Mouse (Mus musculus): ENCODE measurements around the gene Plaa. TPM values are rescaled to one million over a fixed set of nuclear protein-coding genes. Genes with fewer than 3 reads are reported as not detected.
A peak's percentile ranks its signal among the peaks of the same experiment; 100 is the strongest.
"Not testable (repeated sequence)": the region's sequence is repeated elsewhere in the genome, so short reads cannot be mapped to it uniquely, and the experiment has no call there.

Plaa gene
- polyA plus RNA-seq (2011; ENCODE audit: insufficient read length, low read depth, missing spikeins): 115 and 153 TPM in 2 replicates

- Histone ChIP-seq H3K4me1 (ENCODE audit: control insufficient read depth, insufficient read depth, low read length) (no peaks in the 10 kb centered on the region), H3K27ac (ENCODE audit: insufficient read depth, low read length) (peak within 1 kb of the TSS; percentile 87), H3K4me3 (ENCODE audit: insufficient read depth, low read length) (peak within 1 kb of the TSS; percentile 99)
- peak; percentile 70 for TF ChIP-seq POLR2A (IDR thresholded peaks at IDR 0.05; ENCODE audit: low read depth, low read length)
- TF ChIP-seq CTCF (IDR thresholded peaks at IDR 0.05; ENCODE audit: borderline replicate concordance, insufficient read depth, low read length): no peak
These were observed at the start of gene Plaa for GRCm38 (mm10) chr4:94603031-94603629. Gene Plaa, minus strand, starts transcription at chr4:94603244.

DNA sequence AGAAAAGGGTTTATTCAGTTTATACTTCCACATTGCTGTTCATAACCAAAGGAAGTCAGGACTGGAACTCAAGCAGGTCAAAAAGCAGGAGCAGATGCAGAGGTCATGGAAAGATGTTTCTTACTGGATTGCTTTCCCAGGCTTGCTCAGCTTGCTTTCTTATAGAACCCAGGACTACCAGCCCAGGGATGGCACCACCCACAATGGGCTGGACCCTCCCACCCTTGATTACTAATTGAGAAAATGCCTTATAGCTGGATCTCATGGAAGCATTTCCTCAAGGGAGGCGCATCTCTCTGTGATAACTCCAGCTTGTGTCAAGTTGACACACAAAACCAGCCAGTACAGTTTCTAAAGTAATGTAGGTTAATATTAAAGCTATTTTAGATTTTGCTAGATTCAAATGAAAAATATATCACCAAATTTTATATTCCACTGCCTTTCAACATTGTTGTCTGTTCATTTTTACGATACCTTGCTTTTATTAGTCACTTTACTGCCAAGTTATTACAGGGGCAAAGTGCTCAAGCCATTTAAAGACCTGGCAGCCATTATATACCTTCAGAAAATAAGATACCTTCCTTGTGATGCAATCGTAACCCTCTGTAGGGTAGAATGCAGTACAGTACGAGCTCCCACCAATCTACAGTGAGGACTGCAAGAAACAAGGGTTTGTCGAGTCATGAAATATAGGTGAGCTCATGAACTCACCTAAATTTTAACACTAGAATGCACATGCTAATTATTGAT, 47.6 kb upstream of the Plaa start:
- H3K27ac ChIP-seq (ENCODE audit: insufficient read depth, low read length); H3K4me1 ChIP-seq (ENCODE audit: control insufficient read depth, insufficient read depth, low read length); H3K4me3 ChIP-seq (ENCODE audit: insufficient read depth, low read length): not testable (repeated sequence)

- H3K4me1 ChIP-seq (ENCODE audit: control insufficient read depth, insufficient read depth, low read length): no peaks in the 10 kb centered on the region
- H3K4me3 ChIP-seq (ENCODE audit: insufficient read depth, low read length): no peak within 1 kb of the TSS
- TF ChIP-seq POLR2A (IDR thresholded peaks at IDR 0.05; ENCODE audit: low read depth, low read length) (no peak), CTCF (IDR thresholded peaks at IDR 0.05; ENCODE audit: borderline replicate concordance, insufficient read depth, low read length) (no peak)
- no peak within 1 kb of the TSS for H3K27ac ChIP-seq (ENCODE audit: insufficient read depth, low read length)
These were observed 46.9 kb upstream of the Plaa start, which contains the start of gene Lrrc19 for GRCm38 (mm10) chr4:94649920-94650319. Gene Lrrc19, minus strand, starts transcription at chr4:94650144.

DNA sequence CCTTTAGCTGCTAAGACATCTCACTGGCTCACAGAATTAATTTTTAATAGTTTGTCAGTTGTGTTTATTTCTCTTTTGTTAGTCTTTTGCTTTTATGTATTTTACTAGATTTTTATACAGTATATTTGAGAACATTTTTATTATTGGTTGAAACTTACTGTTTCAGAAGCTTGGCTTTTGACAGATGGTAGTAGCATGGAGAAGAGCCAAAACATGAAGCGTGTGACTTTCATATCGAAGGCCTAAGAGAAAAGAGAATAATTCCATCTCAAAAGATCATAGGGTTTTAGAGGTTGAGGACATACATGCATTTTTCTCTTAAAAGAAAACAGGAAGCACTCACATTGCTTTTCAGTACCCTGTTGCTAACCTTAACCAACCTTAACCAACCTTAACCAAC, 40.1 kb upstream of the Plaa start:
- H3K4me3 ChIP-seq (ENCODE audit: insufficient read depth, low read length): no peak overlapping the region
- no peak overlapping the region for H3K27ac ChIP-seq (ENCODE audit: insufficient read depth, low read length)
- no peaks in the 10 kb centered on the region for H3K4me1 ChIP-seq (ENCODE audit: control insufficient read depth, insufficient read depth, low read length)
- TF ChIP-seq POLR2A (IDR thresholded peaks at IDR 0.05; ENCODE audit: low read depth, low read length) (no peak), CTCF (IDR thresholded peaks at IDR 0.05; ENCODE audit: borderline replicate concordance, insufficient read depth, low read length) (no peak)

GRCm38 (mm10) chr4:94620077-94620476, 17.0 kb upstream of the Plaa start:
- Histone ChIP-seq H3K27ac (ENCODE audit: insufficient read depth, low read length) (peak overlapping the region; percentile 99), H3K4me3 (ENCODE audit: insufficient read depth, low read length) (no peak overlapping the region), H3K4me1 (ENCODE audit: control insufficient read depth, insufficient read depth, low read length) (0 out of 2 replicates have a peak, but pooled peaks cover 2% of the 10 kb centered on the region)
- TF ChIP-seq CTCF (IDR thresholded peaks at IDR 0.05; ENCODE audit: borderline replicate concordance, insufficient read depth, low read length) (no peak), POLR2A (IDR thresholded peaks at IDR 0.05; ENCODE audit: low read depth, low read length) (no peak)

DNA sequence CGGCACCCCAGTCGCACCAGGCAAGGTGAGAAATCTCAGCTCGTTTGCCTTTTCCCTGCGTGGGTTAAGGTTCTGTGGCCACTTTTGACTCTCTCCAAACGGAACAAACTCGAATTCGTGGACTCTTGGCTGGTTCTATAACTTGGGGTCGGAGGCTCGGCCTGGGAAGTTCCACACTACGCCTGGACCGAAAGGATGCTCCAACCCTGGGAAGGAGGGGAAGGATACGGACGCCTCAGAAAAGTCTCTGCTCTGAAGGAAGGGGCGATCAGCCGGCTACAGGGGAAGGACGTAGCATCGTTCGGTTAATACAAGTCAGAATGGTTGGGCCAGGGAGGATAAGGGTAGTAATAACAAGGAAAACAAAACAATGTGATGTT, 11.6 kb upstream of the Plaa start:
- Histone ChIP-seq H3K4me1 (ENCODE audit: control insufficient read depth, insufficient read depth, low read length) (no peaks in the 10 kb centered on the region), H3K27ac (ENCODE audit: insufficient read depth, low read length) (peak overlapping the region; percentile 20), H3K4me3 (ENCODE audit: insufficient read depth, low read length) (peak overlapping the region; percentile 82)
- no peak for TF ChIP-seq POLR2A (IDR thresholded peaks at IDR 0.05; ENCODE audit: low read depth, low read length)
- TF ChIP-seq CTCF (IDR thresholded peaks at IDR 0.05; ENCODE audit: borderline replicate concordance, insufficient read depth, low read length): no peak

GRCm38 (mm10) chr4:94613972-94614626, 11.1 kb upstream of the Plaa start, which contains the start of gene Ift74:
Gene Ift74, plus strand, starts transcription at chr4:94614491.
- peak within 1 kb of the TSS; percentile 82 for H3K4me3 ChIP-seq (ENCODE audit: insufficient read depth, low read length)
- TF ChIP-seq CTCF (IDR thresholded peaks at IDR 0.05; ENCODE audit: borderline replicate concordance, insufficient read depth, low read length) (no peak), POLR2A (IDR thresholded peaks at IDR 0.05; ENCODE audit: low read depth, low read length) (peak; percentile 77)
- no peaks in the 10 kb centered on the region for H3K4me1 ChIP-seq (ENCODE audit: control insufficient read depth, insufficient read depth, low read length)
- peak within 1 kb of the TSS; percentile 73 for H3K27ac ChIP-seq (ENCODE audit: insufficient read depth, low read length)

GRCm38 (mm10) chr4:94610339-94610738, 7.3 kb upstream of the Plaa start:
- no peak overlapping the region for H3K4me3 ChIP-seq (ENCODE audit: insufficient read depth, low read length)
- TF ChIP-seq CTCF (IDR thresholded peaks at IDR 0.05; ENCODE audit: borderline replicate concordance, insufficient read depth, low read length): no peak
- no peak for TF ChIP-seq POLR2A (IDR thresholded peaks at IDR 0.05; ENCODE audit: low read depth, low read length)
- no peaks in the 10 kb centered on the region for H3K4me1 ChIP-seq (ENCODE audit: control insufficient read depth, insufficient read depth, low read length)
- H3K27ac ChIP-seq (ENCODE audit: insufficient read depth, low read length): no peak overlapping the region

DNA sequence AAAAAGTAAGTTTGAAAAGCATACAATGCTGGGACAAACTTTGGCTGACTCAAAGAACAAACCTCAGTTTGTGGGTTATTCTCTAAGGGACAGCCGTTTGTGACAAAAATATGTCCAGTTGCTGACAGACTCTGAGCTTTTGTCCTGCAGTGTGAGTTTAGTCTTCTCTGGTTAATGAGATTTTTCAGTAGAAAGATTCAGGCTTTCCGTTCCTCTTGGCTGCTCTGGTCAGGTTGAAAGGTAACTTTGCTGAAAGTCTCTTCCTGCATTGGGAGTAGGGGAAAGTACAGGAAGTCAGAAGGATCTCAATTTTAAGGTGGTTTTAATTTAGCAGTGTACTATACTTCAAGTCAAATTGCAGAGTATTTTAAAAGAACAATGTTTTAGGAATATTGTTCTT, 2.5 kb upstream of the Plaa start:
- Histone ChIP-seq H3K27ac (ENCODE audit: insufficient read depth, low read length) (no peak overlapping the region), H3K4me1 (ENCODE audit: control insufficient read depth, insufficient read depth, low read length) (no peaks in the 10 kb centered on the region), H3K4me3 (ENCODE audit: insufficient read depth, low read length) (no peak overlapping the region)
- TF ChIP-seq CTCF (IDR thresholded peaks at IDR 0.05; ENCODE audit: borderline replicate concordance, insufficient read depth, low read length) (no peak), POLR2A (IDR thresholded peaks at IDR 0.05; ENCODE audit: low read depth, low read length) (no peak)

Data from embryonic fibroblast, embryonic 13.5 days (primary cell).